Mouse (Mus musculus): ENCODE results near the gene Gng4. TPM values are rescaled to one million over a fixed set of nuclear protein-coding genes. Genes with fewer than 3 reads are reported as not detected.

Gng4 gene
- total RNA-seq, 2 experiments from 2014 or later, result 15.8 to 18.0 TPM

DNA sequence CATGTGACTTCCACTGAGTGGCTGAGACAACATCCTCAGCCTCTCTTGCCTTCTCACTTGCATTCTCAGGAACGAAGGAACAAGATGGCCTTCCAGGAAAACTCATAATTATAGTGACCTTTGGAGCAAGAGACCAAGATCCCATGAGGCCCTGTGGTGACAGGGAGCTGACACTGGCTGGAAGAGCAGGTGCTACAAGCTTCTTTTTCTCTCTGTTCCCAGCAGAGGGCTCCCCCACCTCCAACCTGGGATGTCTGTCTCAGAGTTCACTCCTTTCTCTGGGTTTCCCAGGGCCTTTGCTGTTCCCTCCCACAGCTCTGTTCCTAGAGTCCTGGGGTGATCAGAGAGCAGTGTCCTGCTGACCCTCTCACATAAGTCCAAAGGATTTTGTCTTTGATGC, 44.3 kb downstream of the Gng4 start:
- Histone ChIP-seq H3K4me3 (no peak overlapping the region), H3K27ac (no peak overlapping the region)
- TF ChIP-seq CTCF (conservative IDR thresholded peaks at IDR 0.05), result peak; percentile 23
- no peak for DNase-seq (ENCODE audit: low spot score in 2 of 2)

DNA sequence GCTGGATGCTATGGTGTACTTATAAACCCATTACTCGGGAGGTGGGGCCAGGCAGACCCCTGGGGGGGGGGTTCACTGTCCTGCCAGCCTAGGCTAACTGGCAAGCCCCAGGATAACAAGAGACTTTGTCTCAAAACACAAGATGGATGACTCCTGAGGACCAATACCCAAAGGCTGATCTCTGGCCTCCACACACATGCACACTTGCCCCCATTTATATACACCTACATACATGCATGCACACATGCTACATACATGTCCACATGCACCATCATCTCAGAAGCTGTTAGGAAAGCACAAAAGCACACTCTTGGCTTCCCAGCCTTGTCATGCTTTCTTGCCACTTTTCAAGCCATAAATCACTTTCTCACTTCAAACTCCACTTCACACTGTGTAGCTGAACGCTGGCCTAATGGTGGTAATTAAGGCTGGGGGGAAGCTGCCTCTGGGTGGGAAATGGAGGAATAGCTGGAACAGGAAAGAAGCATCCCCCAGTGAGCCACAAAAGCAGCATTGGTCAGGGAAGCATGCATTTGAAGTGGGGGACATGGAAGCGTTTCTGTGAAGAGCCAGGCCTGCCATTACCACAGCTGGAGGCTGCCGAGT, 46.7 kb downstream of the Gng4 start:
- Histone ChIP-seq H3K4me3 (no peak overlapping the region), H3K27ac (no peak overlapping the region)
- no peak for DNase-seq (ENCODE audit: low spot score in 2 of 2)
- TF ChIP-seq CTCF (conservative IDR thresholded peaks at IDR 0.05), result no peak

- peak; percentile 69 for TF ChIP-seq CTCF (conservative IDR thresholded peaks at IDR 0.05)
- DNase-seq (ENCODE audit: low spot score in 2 of 2), result no peak
- H3K4me3 ChIP-seq, result no peak overlapping the region
Observed at GRCm38 (mm10) chr13:13835180-13835579, 51.3 kb downstream of the Gng4 start.

DNA sequence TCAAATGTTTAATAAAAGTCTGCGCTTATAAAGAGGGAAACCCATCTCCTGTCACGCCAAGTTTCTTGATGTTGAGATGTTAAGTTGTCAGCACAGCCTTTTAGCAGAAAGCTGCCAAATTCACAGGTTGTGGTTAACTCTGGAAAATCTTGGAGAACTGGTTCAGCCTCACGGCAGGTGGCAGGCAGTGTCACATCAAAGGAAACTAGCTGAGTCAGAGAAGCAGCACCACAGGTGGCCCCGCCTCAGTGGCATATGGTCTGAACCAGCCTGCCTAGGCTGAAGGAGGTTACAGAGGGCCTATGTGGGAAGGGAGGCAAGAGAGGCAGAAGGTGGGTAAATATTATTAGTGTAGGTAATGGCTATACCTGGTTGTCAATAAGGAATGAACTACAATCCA, 61.2 kb downstream of the Gng4 start:
- Histone ChIP-seq H3K27ac (no peak overlapping the region), H3K4me3 (no peak overlapping the region)
- no peak for DNase-seq (ENCODE audit: low spot score in 2 of 2)
- TF ChIP-seq CTCF (conservative IDR thresholded peaks at IDR 0.05), result no peak

More at GRCm38 (mm10) chr13:13835180-13835579, 51.3 kb downstream of the Gng4 start:
- no peak overlapping the region for H3K27ac ChIP-seq

GRCm38 (mm10) chr13:13847075-13847599, 63.3 kb downstream of the Gng4 start:
- no peak for TF ChIP-seq CTCF (conservative IDR thresholded peaks at IDR 0.05)
- H3K4me3 ChIP-seq, result no peak overlapping the region
- no peak for DNase-seq (ENCODE audit: low spot score in 2 of 2)
- H3K27ac ChIP-seq, result no peak overlapping the region

- no peak for TF ChIP-seq CTCF (conservative IDR thresholded peaks at IDR 0.05)
- DNase-seq (ENCODE audit: low spot score in 2 of 2), result no peak
- Histone ChIP-seq H3K4me3 (no peak overlapping the region), H3K27ac (no peak overlapping the region)
Observed at GRCm38 (mm10) chr13:13857190-13857589, 73.3 kb downstream of the Gng4 start.

DNA sequence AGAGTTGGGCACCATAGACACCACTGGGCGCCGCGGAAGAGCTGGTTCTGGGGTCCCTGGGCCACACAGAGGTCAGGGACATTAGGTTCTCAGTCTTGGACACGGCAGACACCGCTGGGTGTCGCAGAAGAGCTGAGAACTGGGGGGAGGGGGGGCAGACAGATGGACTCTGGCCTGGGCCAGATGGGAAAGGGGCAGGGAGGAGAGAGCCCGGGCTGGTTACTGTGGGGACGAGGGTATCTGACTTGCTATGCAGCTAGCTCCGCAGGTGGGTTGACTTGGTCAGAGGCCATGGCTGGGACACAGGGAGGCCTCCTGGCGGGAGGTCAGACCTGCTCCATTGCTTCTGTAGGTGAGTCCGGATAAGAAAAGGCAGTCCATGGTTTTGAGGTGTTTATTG, 78.5 kb downstream of the Gng4 start:
- DNase-seq (ENCODE audit: low spot score in 2 of 2), result no peak
- no peak for TF ChIP-seq CTCF (conservative IDR thresholded peaks at IDR 0.05)
- Histone ChIP-seq H3K27ac (no peak overlapping the region), H3K4me3 (no peak overlapping the region)

- H3K27ac ChIP-seq, result no peak overlapping the region
- no peak for DNase-seq (ENCODE audit: low spot score in 2 of 2)
Observed at GRCm38 (mm10) chr13:13862941-13863340, 79.1 kb downstream of the Gng4 start.

DNA sequence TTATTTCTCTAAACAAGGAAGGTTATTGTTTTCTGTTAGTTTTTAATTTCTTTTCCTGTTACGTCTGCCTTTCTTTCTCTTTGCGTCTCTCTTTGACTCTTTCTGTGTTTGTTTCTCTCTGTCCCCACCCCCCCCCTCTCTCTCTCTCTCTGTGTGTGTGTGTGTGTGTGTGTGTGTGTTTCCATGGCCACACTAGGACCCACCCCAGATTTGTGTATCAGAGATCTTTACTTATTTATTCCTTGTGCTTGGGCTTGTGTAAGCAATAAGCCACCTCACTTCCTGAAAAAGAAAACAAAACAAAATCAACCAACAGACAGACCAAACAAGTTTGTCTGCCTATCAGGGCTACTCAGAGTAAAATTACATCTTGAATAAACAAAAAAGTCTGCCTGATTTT, 82.5 kb downstream of the Gng4 start:
- no peak for DNase-seq (ENCODE audit: low spot score in 2 of 2)
- no peak for TF ChIP-seq CTCF (conservative IDR thresholded peaks at IDR 0.05)
- no peak overlapping the region for H3K4me3 ChIP-seq
- H3K27ac ChIP-seq, result no peak overlapping the region

More at GRCm38 (mm10) chr13:13862941-13863340, 79.1 kb downstream of the Gng4 start:
- H3K4me3 ChIP-seq, result no peak overlapping the region
- no peak for TF ChIP-seq CTCF (conservative IDR thresholded peaks at IDR 0.05)

DNA sequence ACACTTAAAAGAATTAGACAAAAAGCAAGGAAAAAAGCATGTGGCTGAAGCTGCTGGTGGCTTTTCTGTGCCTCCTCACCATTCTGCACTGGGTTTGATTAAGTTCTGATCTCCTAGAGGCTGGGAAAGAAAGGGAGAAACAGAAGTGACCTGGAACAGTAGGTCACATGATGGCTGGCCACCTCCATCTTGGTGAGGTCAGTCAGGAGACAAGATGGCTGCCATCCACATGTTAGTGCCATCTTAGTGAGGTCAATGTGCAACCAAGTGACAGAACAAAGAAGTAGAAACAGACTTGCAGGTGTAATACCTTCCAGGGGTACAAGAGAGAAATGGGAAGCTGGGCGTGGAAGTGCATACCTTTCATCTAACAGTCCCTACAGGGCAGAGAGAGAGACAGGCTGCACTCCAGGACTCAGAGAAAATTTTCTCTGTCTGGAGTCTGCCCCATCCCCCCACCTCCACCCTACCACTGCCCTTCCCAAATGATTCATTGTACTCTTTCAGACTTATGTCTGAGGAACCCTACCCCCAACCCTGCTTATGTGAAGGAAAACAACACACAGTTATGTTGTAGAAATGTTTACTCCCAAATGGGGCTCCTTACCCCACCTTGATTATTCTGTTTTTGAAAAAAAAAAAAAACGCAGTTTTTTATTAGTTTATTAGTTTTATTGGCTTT, 83.4 kb downstream of the Gng4 start:
- Histone ChIP-seq H3K27ac (no peak overlapping the region), H3K4me3 (no peak overlapping the region)
- TF ChIP-seq CTCF (conservative IDR thresholded peaks at IDR 0.05), result no peak
- DNase-seq (ENCODE audit: low spot score in 2 of 2), result no peak

DNA sequence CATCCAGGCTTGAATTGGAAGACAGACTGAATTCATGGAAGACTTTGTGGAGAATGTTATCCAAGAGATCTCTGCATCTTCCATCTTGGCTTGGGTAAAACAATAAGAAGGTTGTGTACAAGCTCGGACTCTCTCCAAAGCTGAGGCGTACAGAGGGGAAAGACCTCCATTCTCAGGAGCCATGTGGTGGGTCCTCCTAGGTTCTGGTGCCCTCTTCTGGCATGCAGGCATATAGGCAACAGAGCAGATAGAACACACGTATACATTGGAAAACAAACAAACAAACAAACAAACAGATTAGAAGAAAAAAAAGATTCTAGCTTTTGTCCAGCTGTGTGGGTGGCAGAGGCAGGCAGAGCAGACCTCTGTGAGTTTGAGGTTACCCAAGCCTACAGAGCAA, 84.1 kb downstream of the Gng4 start:
- no peak overlapping the region for H3K27ac ChIP-seq
- TF ChIP-seq CTCF (conservative IDR thresholded peaks at IDR 0.05), result peak; percentile 85
- peak; percentile 6 to 35 for DNase-seq (ENCODE audit: low spot score in 2 of 2)
- no peak overlapping the region for H3K4me3 ChIP-seq

Other genes starting within 250 kb of the Gng4 start
- gene Lyst, start 193.7 kb upstream of the Gng4 start, total RNA-seq (2021), result 100 to 1,000 TPM in 1 of 2 experiments, 10 to 100 TPM in 1; 96.3 to 107 TPM
- gene B3galnt2, start 170.4 kb downstream of the Gng4 start, total RNA-seq (2021), result 10 to 100 TPM; 15.2 to 18.3 TPM

Data from layer of hippocampus, adult 2 months (tissue).